Mouse (Mus musculus): ENCODE results near the gene E130114P18Rik. TPM values are rescaled to one million over a fixed set of nuclear protein-coding genes. Genes with fewer than 3 reads are reported as not detected.

E130114P18Rik gene
- polyA plus RNA-seq, 1 experiment from 2014 or later: 2.5 TPM

DNA sequence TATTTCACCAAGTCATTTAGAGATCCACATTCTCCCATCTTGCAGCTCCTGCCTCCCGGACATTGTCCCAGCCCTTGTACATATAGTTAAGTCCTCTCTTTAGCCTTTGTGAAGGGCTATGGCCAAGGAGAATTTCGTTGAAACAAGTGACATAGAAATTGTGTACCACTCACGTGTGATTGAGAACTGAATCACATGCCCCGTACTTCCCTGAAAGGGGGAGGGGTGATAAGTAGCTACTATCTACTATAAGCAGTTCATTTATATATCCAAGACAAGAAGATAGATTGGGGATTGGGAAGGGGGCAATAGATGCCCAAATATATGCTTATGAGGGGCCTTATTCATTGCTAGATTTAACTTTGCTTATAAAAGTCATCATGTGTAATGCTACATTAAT lies 10.9 kb downstream of the E130114P18Rik start:
- H3K4me2 ChIP-seq (ENCODE audit: low read depth, low read length): no peak overlapping the region
- no peak overlapping the region for H3K27ac ChIP-seq (ENCODE audit: low read length)
- H3K27me3 ChIP-seq (ENCODE audit: control insufficient read depth, insufficient read depth, low read length): no peaks in the 10 kb centered on the region
- 72% methylated on average over 4 of the region's 4 CpGs for WGBS
- no peaks in the 10 kb centered on the region for H3K9me3 ChIP-seq (replicated peaks; ENCODE audit: control insufficient read depth, low read length)
- no peaks in the 10 kb centered on the region for H3K36me3 ChIP-seq (ENCODE audit: control insufficient read depth, insufficient read depth, low read length)
- no peak overlapping the region for H3K4me3 ChIP-seq (replicated peaks; ENCODE audit: low read length)
- H3K9ac ChIP-seq (ENCODE audit: low read length): no peak overlapping the region
- no peak for ATAC-seq (ENCODE audit: insufficient read depth, low FRiP score)
- no peaks in the 10 kb centered on the region for H3K4me1 ChIP-seq (ENCODE audit: control insufficient read depth, insufficient read depth, low read length)

DNA sequence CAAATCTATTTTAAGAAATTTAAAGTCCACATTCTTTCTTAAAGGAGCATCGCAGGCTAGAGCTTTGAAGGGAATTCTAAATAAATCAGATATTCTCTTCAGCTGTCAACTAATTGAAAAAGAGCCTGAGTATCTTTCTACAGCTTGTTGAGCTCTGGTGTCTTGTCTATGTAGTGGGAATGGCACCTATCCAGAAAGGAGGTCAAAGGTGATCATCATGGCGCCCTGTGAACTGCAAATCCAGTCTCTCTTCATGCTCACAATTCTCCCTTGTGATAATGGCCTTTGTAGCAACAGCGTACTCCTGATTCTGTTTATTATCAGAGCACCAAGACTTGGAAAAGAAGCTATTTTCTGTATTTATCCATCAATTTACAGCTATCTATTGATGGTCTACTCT lies 11.8 kb downstream of the E130114P18Rik start:
- H3K27me3 ChIP-seq (ENCODE audit: control insufficient read depth, insufficient read depth, low read length): no peaks in the 10 kb centered on the region
- no peaks in the 10 kb centered on the region for H3K36me3 ChIP-seq (ENCODE audit: control insufficient read depth, insufficient read depth, low read length)
- 81% methylated on average over 3 of the region's 3 CpGs for WGBS
- H3K27ac ChIP-seq (ENCODE audit: low read length): no peak overlapping the region
- H3K9me3 ChIP-seq (replicated peaks; ENCODE audit: control insufficient read depth, low read length): no peaks in the 10 kb centered on the region
- no peak for ATAC-seq (ENCODE audit: insufficient read depth, low FRiP score)
- no peak overlapping the region for H3K9ac ChIP-seq (ENCODE audit: low read length)
- no peak overlapping the region for H3K4me2 ChIP-seq (ENCODE audit: low read depth, low read length)
- no peak overlapping the region for H3K4me3 ChIP-seq (replicated peaks; ENCODE audit: low read length)
- H3K4me1 ChIP-seq (ENCODE audit: control insufficient read depth, insufficient read depth, low read length): no peaks in the 10 kb centered on the region

DNA sequence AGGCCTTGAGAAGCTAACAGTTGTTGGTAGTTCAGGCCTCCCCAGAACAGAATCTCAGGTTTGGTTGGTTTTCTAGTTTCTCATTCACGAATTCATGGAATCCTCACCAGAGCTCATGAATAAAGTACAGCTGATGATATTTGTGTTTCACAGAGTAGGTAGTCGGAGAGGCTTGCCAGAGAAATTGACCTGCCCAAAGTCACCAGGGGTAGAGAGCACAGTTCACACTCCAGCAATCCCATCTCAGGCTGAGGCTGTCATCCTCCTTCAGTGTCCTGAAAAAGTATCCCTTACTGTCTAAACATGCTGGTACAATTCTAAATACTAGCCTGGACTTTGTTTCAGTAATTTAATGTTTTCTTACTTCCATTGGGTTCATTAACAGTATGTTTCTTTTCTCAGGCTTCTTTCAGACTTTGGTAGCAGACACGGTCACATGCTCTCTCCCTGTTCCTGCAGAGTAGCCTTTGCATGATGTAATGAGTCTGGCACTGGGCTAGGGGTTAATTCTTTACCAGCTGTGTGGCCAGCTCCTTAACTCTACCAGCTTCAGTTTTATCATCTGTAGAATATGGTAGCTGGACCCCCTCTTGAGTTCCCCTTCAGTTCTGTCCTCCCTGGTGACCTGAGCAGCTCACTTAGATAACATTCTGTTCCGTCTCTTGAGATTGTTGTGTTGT lies 12.4 kb downstream of the E130114P18Rik start:
- Histone ChIP-seq H3K4me2 (ENCODE audit: low read depth, low read length) (no peak overlapping the region), H3K27me3 (ENCODE audit: control insufficient read depth, insufficient read depth, low read length) (no peaks in the 10 kb centered on the region), H3K27ac (ENCODE audit: low read length) (no peak overlapping the region), H3K9me3 (replicated peaks; ENCODE audit: control insufficient read depth, low read length) (no peaks in the 10 kb centered on the region), H3K4me1 (ENCODE audit: control insufficient read depth, insufficient read depth, low read length) (no peaks in the 10 kb centered on the region), H3K36me3 (ENCODE audit: control insufficient read depth, insufficient read depth, low read length) (no peaks in the 10 kb centered on the region), H3K9ac (ENCODE audit: low read length) (no peak overlapping the region), H3K4me3 (replicated peaks; ENCODE audit: low read length) (no peak overlapping the region)
- WGBS: 80% methylated on average over 4 of the region's 4 CpGs
- no peak for ATAC-seq (ENCODE audit: insufficient read depth, low FRiP score)

DNA sequence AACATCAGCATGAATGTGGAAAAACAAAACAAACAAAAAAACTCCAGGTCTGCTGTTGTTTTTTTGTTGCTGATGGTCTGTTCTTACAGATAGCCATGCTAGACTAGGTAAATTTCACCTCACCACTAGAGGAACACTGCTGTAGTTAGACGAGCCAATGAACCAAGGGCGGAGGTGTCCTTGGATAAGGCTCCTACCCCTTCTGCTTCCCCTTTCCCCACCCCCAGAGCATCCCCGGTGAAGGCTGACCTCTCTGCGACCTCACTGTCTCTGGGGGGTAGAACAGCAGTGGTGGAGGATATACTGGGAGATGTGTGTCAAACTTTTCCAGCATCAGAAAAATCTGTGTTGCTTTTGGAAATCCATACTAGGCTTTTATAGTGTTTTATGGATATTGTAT lies 13.3 kb downstream of the E130114P18Rik start:
- ATAC-seq (ENCODE audit: insufficient read depth, low FRiP score): no peak
- Histone ChIP-seq H3K36me3 (ENCODE audit: control insufficient read depth, insufficient read depth, low read length) (no peaks in the 10 kb centered on the region), H3K4me2 (ENCODE audit: low read depth, low read length) (no peak overlapping the region), H3K27me3 (ENCODE audit: control insufficient read depth, insufficient read depth, low read length) (no peaks in the 10 kb centered on the region), H3K4me1 (ENCODE audit: control insufficient read depth, insufficient read depth, low read length) (no peaks in the 10 kb centered on the region), H3K27ac (ENCODE audit: low read length) (no peak overlapping the region), H3K9me3 (replicated peaks; ENCODE audit: control insufficient read depth, low read length) (no peaks in the 10 kb centered on the region), H3K4me3 (replicated peaks; ENCODE audit: low read length) (no peak overlapping the region), H3K9ac (ENCODE audit: low read length) (no peak overlapping the region)
- WGBS: 35% methylated on average over 4 of the region's 4 CpGs

DNA sequence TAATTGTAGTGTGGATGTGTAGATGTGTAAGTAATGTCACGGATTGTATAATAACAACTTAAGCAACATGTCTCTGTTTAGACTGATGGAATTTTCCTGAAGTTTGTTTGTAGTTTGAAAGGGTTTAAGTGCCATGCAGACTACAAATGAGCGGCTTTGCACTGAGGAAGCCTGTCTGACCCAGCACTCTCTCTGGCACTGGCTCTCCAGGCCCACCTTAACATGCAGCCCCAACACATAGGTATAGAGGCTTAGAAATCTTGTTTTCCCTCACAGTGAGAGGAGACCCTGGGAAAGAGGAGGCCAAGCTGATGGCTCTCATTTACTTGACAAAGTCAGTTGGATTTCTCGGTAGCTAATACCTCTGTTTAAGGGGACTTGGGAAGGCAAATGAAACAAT lies 19.2 kb downstream of the E130114P18Rik start:
- no peak for ATAC-seq (ENCODE audit: insufficient read depth, low FRiP score)
- Histone ChIP-seq H3K27ac (ENCODE audit: low read length) (no peak overlapping the region), H3K4me3 (replicated peaks; ENCODE audit: low read length) (peak overlapping the region; percentile 57), H3K9ac (ENCODE audit: low read length) (peak overlapping the region; percentile 72; the same call in 1 of the 2 replicates), H3K4me1 (ENCODE audit: control insufficient read depth, insufficient read depth, low read length) (peaks cover 6% of the 10 kb centered on the region; the same call in 1 of the 2 replicates), H3K36me3 (ENCODE audit: control insufficient read depth, insufficient read depth, low read length) (no peaks in the 10 kb centered on the region), H3K9me3 (replicated peaks; ENCODE audit: control insufficient read depth, low read length) (no peaks in the 10 kb centered on the region), H3K27me3 (ENCODE audit: control insufficient read depth, insufficient read depth, low read length) (no peaks in the 10 kb centered on the region), H3K4me2 (ENCODE audit: low read depth, low read length) (peak overlapping the region; percentile 66)
- 56% methylated on average over 3 of the region's 3 CpGs for WGBS

DNA sequence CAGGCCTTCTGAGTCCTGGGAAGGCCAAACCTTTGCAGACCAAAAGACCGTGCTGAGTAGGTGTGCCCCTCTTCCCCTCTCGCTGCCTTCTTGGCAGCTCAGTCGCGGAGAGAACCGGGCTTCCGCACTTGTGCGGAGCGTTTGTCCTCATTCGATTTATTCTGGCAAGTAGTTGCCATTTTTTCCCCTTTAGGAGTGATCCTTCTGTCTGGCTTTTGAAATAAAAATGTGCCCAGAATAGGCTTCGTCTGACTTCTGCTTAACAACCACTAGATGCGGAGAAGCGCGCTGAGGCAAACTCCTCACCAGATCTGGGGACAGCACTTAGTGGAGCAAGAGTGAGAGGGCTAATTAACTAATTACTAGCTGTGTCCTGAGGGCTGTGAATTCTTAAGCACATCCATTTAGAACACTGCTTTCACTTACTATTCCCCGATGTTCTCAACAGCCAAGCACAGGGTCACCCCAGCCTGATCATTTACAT lies 19.9 kb downstream of the E130114P18Rik start:
- Histone ChIP-seq H3K4me1 (ENCODE audit: control insufficient read depth, insufficient read depth, low read length) (peaks cover 6% of the 10 kb centered on the region; the same call in 1 of the 2 replicates), H3K4me2 (ENCODE audit: low read depth, low read length) (peak overlapping the region; percentile 66), H3K27ac (ENCODE audit: low read length) (peak overlapping the region; percentile 64), H3K9me3 (replicated peaks; ENCODE audit: control insufficient read depth, low read length) (no peaks in the 10 kb centered on the region), H3K27me3 (ENCODE audit: control insufficient read depth, insufficient read depth, low read length) (no peaks in the 10 kb centered on the region), H3K9ac (ENCODE audit: low read length) (peak overlapping the region; percentile 72), H3K4me3 (replicated peaks; ENCODE audit: low read length) (peak overlapping the region; percentile 57), H3K36me3 (ENCODE audit: control insufficient read depth, insufficient read depth, low read length) (no peaks in the 10 kb centered on the region)
- 4% methylated on average over 14 of the region's 14 CpGs for WGBS
- peak; percentile 68; the same call in 1 of the 2 replicates for ATAC-seq (ENCODE audit: insufficient read depth, low FRiP score)

DNA sequence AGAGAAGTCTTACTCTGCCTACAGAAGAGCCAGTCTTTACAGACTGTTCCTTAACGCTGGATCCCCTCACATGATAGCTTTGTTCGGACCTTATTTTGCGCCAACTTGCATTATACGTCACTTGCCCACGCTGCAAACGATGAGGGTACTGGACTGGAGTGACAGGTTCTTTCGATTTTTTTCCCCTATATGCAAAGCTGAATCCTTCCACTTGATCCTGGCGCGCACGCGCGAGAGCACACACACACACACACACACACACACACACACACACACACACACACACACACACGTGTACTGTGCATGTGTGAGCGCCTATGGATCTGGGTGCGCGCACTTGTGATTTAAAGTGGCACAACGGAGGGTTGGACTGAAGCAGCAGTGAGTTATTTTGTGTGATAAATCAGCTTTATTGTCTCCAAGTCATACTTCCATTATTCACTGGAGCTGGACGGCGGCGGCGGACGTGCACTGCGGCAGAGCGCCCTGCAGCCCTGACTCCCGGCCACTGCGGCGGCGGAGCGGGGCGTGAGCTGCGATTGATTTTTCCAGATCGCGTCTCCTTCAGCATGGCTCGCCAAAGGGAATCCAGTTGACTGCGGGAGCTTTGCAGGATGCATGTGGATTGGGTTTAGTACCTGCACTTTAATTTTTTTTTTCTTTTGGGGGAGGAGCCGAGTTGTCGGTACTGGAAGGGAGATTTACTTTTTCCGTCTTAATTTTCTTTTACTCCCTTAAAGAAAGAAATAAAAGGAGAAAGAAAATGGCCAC lies 20.5 kb downstream of the E130114P18Rik start:
- Histone ChIP-seq H3K9ac (ENCODE audit: low read length) (peak overlapping the region; percentile 72), H3K27ac (ENCODE audit: low read length) (peak overlapping the region; percentile 64), H3K4me3 (replicated peaks; ENCODE audit: low read length) (peak overlapping the region; percentile 57), H3K4me1 (ENCODE audit: control insufficient read depth, insufficient read depth, low read length) (peaks cover 9% of the 10 kb centered on the region), H3K9me3 (replicated peaks; ENCODE audit: control insufficient read depth, low read length) (no peaks in the 10 kb centered on the region), H3K36me3 (ENCODE audit: control insufficient read depth, insufficient read depth, low read length) (no peaks in the 10 kb centered on the region), H3K4me2 (ENCODE audit: low read depth, low read length) (peak overlapping the region; percentile 66), H3K27me3 (ENCODE audit: control insufficient read depth, insufficient read depth, low read length) (no peaks in the 10 kb centered on the region)
- ATAC-seq (ENCODE audit: insufficient read depth, low FRiP score): peak; percentile 82
- under 1% methylated on average over 38 of the region's 38 CpGs for WGBS

DNA sequence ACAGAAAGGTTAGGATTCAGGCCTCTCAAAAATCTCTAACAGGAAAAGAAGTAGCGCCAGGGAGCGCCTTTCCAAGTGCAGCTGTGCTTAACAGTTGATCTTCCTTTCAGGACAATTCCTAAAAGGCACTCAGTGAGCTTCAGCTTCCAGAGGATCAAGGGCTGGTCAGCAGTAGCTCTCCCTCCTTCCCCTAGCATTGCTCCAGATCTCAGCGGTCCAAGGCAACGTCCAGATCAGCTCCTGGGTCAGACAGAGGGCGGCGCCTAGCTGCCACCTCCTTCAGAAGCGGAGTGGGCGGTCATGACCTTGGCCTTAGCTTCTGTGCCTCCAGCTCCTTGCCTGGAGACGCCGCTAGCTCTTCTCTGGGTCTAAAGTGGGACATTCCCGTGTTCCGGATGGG lies 23.6 kb downstream of the E130114P18Rik start:
- WGBS: 42% methylated on average over 12 of the region's 12 CpGs
- Histone ChIP-seq H3K9me3 (replicated peaks; ENCODE audit: control insufficient read depth, low read length) (no peaks in the 10 kb centered on the region), H3K27ac (ENCODE audit: low read length) (no peak overlapping the region), H3K4me3 (replicated peaks; ENCODE audit: low read length) (no peak overlapping the region), H3K9ac (ENCODE audit: low read length) (no peak overlapping the region), H3K4me1 (ENCODE audit: control insufficient read depth, insufficient read depth, low read length) (peaks cover 10% of the 10 kb centered on the region), H3K27me3 (ENCODE audit: control insufficient read depth, insufficient read depth, low read length) (no peaks in the 10 kb centered on the region), H3K36me3 (ENCODE audit: control insufficient read depth, insufficient read depth, low read length) (no peaks in the 10 kb centered on the region), H3K4me2 (ENCODE audit: low read depth, low read length) (no peak overlapping the region)
- no peak for ATAC-seq (ENCODE audit: insufficient read depth, low FRiP score)

DNA sequence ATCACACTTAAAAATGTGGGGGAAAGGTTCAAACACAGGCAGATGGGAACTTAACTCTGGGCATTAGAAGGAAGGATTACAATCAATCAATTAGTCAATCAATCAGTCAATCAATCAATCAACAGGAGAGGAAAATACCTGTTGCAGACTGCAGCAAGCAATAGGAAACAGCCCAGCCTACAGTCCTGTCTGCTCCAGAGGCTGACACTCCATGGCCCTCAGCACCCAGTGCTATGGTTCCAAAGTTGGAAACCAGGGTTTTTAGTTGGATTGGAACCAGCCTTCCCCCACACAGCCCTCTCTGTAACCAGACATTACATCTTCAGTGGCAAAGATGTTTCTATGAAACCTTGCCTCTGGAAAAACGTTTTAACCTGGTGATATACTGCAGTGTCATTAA lies 24.4 kb downstream of the E130114P18Rik start:
- no peaks in the 10 kb centered on the region for H3K36me3 ChIP-seq (ENCODE audit: control insufficient read depth, insufficient read depth, low read length)
- peaks cover 8% of the 10 kb centered on the region; the same call in 1 of the 2 replicates for H3K4me1 ChIP-seq (ENCODE audit: control insufficient read depth, insufficient read depth, low read length)
- no peak overlapping the region for H3K9ac ChIP-seq (ENCODE audit: low read length)
- 17% methylated on average over 1 of the region's 1 CpGs for WGBS
- no peaks in the 10 kb centered on the region for H3K27me3 ChIP-seq (ENCODE audit: control insufficient read depth, insufficient read depth, low read length)
- ATAC-seq (ENCODE audit: insufficient read depth, low FRiP score): no peak
- H3K4me3 ChIP-seq (replicated peaks; ENCODE audit: low read length): no peak overlapping the region
- H3K27ac ChIP-seq (ENCODE audit: low read length): no peak overlapping the region
- H3K4me2 ChIP-seq (ENCODE audit: low read depth, low read length): no peak overlapping the region
- no peaks in the 10 kb centered on the region for H3K9me3 ChIP-seq (replicated peaks; ENCODE audit: control insufficient read depth, low read length)

All from stomach, embryonic 16.5 days (tissue).